Mouse (Mus musculus): Measurements from ENCODE around the gene Sgms1.

Gene Sgms1

DNA sequence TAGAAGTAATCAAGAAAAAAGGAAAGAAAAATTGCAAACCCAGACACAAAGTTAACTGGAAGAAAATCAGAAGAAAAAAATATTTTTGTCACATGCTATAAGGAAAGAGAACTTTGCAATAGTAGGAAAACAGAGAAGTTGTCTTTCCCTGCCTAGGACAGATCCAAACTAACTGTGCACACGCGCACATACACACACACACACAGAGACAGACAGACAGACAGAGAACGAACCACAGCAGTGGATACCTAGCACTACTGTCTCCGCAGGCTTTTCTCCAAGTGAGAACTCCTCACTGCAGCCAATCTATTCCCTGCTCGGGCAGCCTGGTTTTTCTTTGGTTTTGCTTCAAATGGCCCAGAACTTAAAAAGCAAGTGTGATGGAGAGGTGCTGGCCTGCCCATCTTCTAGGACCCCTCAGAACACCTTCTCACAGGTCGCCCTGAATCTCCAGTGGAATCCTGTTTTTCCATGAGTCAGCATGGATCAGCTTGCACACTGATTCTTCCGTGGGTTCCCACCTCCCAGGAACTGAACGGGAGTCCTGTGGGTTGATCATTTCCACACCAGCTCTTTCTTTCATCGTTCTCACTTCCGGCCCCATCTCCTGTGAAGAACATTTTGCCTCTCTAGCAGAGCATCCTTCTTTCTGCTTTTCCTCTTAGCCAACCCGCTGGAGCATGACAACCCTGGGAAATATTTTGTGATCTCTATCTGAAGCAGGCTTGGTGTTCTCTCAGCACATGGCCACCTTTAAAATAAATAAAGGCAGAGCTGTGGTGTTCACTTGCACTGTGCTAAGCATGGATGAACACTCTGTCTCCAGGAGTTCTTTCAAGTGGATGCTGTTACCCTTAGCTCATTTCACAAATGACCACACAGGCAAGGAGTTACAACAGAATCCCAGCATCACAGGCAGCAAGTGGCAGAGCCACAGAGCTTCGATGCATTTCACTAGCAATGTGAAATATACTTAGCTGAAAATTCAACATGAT, 96.4 kb downstream of the Sgms1 start:
- no peak for DNase-seq (ENCODE audit: low spot score)

DNA sequence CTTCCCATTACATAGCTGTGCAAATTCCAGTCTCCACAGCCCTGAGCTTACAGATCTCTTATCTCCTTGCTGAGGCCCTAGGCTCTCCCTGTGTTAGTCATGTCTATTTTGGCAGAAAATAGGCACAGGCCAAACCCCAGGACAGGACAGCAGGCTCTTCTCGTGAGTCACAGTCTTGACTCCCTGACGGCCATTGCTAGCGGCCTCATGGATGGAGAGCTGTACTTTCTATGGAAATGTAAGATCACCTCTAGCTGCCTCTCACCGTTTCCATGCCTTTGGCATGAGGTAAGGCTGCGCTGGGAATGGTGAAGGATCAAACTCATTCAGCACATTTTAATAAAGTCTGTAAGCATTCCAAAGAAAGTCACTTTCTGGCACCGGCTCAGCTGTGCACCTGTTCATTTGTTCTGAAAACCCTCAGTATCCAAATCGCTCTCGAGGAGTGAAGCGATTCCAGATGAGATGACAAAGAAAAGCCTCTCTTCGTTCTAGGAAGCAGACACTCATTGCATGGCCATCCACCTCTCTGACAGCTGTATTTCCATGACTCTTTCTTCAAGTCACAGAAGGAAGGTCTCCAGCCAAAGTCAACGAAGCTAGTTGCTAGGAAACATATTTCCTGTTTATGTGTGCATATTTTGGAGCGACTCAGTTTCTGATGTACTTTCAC, 97.3 kb downstream of the Sgms1 start:
- no peak for DNase-seq (ENCODE audit: low spot score)

DNA sequence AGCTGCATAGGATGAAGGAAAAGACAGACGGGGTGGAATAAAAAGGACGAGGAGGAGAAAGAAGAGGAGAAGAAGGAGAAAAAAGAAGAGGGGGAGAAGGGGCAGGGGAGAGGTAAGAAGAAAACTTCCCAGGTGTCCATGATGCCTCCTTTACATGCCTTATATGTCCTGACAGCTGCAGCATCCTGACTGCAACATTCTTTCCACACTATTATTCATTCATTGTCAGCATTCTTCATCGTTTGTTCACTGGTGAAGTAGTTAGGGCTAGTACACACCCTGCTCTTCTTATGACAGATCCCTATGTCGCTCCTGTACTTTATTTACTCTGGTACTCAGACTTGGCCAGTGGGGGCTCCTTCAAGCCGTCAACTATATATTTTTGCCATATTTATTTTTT, 98.4 kb downstream of the Sgms1 start:
- no peak for DNase-seq (ENCODE audit: low spot score)

DNA sequence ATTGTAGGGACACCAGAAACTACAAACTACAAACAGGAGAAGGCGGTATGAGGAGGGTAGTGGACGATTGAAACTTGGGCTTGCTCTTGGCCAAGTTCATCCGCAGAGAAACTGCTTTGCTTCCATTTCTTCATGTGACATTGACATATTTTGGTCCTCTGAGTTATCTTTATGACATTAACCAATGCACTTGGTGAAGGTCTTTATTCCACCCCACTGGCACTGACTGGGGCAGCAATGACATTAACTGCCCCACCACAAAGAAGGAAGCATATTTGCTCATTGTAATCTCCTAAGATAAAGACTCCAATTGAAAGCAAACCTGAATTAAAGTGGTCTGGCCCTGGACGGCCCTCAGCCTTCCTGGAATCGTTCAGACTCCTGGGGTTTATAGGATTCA, 100.6 kb downstream of the Sgms1 start:
- DNase-seq (ENCODE audit: low spot score) = no peak

DNA sequence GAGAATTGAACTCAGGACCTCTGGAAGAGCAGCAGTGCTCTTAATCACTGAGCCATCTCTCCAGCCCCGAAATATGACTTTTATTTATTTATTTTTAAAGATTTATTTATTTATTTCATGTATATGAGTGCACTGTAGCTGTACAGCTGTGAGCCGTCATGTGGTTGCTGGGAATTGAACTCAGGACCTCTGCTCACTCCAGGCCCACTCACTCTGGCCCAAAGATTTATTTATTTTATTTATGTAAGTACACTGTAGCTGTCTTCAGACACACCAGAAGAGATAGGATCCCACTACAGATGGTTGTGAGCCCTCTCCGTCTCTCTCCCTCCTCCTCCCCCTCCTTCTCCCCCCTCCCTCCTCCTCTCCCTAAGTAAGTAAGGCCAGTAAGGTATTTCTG, 101.7 kb downstream of the Sgms1 start:
- no peak for DNase-seq (ENCODE audit: low spot score)

DNA sequence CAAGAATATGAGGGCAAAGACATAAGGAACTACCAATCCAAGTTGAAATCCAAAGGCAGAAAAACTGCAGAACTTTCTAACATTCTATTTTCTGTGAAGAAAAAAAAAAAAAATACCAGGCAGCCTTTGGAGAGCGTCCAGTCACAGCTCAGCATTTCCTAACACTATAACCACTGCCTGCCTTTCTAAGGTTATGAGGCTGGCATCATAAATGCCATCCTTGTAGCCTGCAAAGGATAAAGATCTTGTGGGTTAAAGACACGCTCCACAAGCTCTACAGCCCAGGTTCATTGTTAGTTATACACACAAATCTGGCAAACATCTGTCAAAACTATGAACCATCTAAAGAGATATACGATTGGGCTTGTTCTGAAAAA, 104.1 kb downstream of the Sgms1 start:
- DNase-seq (ENCODE audit: low spot score) = no peak

DNA sequence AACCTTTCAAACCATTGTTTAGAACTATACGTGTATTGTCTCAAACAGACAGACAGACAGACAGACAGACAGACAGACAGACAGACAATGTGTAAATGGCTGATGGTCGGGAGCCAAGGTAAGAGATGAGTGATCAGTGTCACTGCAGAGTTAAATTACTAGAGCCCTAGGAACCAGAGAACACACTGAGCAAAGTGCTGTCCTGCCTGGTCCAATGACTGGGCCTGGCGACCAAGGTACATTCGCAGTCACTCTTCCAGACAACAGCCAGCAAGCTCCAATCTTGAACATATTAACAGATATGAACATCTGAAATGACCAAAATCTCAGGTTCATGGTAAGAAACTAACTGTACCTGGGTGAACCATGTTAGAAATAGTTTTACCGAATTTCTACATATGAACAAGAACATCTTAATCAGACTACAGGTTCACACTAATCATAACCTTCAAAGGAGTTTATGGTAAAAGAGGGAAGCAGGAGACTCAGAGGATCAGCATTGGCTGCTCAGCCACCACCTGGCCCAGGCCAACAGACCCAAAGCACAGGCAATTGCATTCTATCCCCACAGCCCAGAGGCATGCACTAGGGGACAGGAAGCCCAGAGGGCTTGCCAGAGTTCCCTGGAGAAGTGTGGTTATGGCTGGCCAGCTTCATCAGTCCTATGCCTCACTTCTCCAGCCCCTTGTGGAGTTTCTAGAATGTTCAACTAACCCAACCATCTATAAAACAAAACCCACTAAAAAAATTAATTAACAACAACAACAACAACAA, 104.6 kb downstream of the Sgms1 start:
- DNase-seq (ENCODE audit: low spot score) = no peak

DNA sequence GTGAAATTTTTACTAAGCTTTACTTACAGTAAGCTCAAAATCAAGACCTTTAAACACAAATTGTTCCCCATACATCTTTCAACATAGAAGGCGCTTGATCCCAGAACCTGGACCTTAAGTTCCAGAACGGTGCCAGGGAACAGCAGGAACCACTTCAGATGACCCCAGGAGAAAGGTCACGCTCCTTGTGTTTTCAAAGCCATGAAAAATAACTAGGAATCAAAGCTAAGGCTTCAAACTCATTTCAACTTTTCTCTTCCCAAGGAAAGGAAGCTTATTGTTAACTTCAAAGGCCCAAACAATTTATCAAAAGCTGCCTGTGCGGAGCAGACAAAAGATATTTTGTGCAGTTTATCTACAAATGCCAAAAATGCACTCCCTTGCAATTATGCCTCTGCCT, 107.6 kb downstream of the Sgms1 start:
- DNase-seq (ENCODE audit: low spot score) = peak; percentile 13

DNA sequence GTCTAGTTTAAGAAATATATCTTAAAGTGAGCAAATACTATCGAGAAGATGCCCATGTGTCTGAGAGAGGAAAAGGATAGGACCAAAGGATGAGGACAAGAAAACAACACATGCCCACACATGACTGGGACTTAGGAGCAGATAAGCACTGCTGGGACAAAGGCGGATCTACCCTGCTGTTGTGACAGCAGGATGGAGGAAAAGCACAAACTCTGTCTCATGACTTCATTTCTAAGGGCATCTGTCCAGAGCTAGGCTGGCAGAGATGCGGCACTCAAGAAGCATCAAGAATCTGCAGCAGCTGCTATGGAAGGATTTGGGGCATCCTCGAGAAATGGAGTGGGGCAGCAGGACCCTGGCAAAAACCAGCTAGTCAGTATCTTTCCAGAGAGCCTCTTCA, 109.1 kb downstream of the Sgms1 start:
- DNase-seq (ENCODE audit: low spot score) = no peak

DNA sequence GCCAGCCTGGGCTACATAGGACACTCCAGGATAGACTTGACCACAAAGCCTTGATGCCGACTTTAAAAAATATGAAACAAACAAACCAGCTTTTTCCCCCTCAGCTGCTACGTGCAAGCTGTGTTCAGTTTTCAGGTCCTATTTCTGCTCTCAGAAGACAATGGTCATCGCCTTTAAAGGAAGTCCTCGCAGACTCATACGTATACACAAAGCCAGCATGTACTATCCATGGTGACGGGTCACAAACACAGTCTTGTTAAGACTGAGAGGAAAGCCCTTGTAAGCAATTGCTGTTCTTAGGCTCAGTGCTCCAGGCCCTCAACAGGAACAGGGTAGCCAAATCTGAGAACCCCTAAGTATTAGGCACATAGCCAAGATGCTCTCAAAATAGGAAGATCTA, 110.1 kb downstream of the Sgms1 start:
- no peak for DNase-seq (ENCODE audit: low spot score)

DNA sequence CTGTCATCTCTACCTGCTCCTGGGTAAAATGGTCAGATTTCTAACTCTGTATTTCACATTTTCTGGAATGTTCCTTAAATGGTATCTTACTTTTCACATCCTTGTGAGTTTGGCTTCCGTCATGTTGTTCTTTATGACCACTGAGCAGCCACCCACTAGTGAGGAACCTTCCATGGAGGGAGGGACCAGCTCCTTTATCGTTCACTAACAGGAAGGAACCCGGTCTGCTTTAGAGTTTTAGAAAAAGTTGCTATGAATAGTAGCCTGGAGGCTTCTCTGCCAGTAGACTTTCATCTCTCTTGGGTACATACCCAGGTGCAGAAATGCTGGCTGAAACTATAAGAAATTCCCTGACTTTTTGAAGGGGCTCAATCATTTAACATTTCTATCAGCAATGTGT, 111.6 kb downstream of the Sgms1 start:
- DNase-seq (ENCODE audit: low spot score) = no peak

DNA sequence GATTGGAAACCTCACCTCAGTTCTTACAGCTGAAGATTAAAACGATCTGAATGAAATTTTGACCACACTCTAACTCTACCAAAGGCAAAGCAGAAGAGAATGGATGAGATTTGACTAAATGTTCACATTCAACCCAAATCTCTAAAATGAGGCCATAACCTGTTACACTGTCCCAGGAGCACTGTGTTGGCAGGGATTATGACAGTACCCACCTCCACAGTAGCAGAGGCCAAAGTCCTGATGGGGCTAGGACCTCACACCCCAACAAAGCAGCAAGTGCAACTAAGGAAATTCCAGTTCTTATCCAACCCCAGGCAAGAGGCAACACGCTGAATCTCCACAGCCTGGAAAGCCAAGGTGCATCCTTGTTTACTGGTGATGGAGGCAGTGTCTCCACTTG, 112.2 kb downstream of the Sgms1 start:
- DNase-seq (ENCODE audit: low spot score) = no peak

DNA sequence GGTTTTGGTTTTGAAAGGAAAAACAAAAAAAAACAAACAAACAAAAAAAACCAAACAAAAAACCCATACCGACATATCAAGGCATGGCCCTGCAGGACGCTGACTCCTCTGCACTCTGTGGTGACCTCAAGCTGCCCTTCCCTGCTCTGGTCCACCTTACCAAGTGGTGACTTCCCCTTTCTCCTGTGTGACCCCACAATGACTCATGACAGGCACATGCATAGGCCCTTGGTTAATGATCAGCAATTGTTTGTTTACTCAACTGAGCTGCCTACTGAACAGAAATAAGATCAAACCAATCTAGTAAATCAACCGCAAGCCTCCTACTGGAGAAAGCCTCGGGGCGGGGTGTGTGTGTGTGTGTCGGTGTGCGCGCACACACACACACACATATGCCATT, 112.7 kb downstream of the Sgms1 start:
- DNase-seq (ENCODE audit: low spot score) = no peak

DNA sequence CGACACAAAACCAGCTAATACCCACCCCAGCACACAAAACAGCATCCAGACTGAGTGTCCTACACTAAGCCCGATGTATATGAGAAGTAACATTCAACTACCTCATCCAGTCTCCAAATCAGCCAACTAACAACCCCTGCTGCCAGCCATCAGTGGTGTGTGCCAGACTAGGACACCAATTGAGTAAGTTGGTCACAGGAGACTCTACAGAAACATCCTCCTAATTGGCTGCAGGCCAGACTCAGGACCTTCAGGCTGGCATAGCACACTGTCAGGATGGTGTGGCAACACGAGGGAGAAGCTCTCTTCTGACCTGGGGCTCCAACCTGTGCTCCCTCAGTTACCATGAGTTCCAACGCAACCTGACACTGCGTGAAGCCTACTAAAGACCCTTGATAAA, 113.3 kb downstream of the Sgms1 start:
- DNase-seq (ENCODE audit: low spot score) = no peak

DNA sequence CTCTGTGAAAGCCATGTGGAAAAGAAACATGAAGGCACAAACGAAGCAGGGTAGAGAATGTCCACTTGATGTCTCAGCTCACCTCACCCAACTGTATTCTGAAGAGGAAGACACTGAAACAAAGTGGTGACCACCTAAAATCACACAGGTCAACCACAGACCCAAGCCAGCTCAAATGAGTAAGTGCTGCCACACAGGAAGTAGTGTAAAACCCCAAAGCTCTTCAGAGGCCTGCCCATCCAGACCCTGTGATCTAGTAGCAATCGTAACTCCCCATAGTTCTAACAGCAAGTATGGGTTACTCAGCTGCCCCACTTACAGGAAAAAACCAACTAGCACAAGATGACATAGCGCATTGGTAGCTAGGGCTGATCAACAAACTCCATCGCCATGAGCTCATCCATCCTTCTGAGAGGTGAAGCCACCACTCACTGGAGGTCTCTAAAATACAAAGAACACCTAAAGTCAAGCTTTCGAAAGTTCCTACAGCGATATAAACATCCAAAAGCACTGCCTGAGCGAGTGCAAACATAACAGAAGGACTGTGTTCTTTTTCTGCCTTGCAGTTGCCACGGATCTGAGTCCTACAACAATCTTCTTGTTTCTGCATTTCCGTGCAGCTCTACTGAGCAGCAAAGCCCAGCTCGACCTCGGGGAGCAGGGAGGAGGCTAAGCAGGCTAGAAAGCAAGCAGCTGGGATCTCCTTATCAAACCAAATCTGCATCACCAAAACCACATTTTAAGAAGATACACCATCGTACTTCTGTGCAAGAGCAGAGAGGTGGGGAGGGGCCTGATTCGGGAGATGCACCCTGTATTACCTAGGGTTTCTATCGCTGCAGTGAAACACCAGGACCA, 114.2 kb downstream of the Sgms1 start:
- no peak for DNase-seq (ENCODE audit: low spot score)

DNA sequence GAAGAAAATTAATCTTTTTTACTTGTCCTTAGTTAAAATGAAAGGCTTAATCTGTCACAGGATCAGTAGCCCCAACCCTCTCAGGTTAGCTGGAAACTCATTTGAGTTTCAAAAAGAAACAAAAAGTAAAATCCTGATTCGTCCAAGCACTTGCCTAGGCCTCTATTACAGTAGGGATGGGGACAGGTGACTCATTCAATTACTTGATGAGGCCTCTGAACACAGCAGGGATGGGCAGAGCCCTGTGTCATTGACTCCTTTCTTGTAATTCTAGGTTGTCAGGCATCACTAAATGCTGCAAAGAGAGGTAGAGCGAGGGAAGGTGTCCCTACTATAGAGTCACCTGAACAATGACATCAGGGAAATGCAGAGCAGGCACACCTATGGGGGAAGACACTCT, 115.4 kb downstream of the Sgms1 start:
- DNase-seq (ENCODE audit: low spot score) = no peak

DNA sequence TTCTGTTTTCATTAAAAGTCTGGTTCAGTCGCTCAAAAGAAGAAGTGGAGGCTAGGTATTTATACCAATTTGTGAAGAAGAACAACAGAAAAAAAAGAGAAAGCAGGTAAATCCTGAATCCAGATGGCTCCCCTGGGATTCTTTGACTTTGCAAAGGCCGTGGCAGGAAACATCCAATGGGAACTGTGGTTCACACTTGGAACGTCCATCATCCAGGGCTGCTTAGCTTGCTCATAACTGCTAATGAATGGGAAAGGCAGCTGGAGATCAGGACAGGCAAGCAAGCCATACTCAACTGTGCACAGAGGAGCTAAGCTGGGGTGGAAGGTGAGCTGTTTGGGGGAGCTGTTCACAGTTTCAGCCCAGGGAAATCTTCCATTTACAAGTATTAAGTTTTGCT, 115.8 kb downstream of the Sgms1 start:
- no peak for DNase-seq (ENCODE audit: low spot score)

DNA sequence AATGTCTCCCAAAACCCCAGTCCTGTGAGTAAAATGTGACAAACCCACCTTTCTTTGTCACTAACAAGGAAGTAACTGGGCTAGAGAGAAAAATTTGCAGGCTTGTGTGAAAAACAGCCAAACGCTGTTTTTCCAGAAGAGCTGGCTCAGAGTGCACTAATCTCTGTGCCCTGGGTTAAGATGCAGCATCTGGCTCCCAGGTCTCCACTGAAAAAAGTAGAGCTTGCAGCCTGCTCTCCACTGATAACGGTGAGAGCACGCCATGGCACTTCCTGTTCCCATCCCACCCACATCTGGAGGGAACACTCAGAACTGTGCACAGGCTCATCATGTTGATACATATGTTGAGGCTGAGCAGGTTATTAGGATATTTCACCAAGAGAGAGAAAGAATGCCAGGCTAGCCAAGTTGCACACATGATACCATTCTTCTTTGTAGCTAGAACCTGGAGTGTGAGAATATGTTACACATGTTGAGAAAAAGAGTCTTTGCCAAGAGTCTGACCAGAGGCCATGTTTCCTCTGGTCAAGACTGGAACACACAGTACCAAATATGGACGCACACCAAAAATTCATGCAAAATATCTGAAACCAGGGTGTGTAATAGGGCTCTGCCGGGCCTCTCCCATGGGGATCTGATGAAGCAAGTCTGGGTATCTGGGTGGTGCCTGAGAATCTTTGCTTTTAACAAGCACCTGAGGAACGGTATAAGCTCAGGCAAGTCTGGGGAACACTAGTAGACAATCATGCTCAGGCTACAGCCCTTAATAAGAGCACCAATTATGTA, 116.8 kb downstream of the Sgms1 start:
- no peak for DNase-seq (ENCODE audit: low spot score)

DNA sequence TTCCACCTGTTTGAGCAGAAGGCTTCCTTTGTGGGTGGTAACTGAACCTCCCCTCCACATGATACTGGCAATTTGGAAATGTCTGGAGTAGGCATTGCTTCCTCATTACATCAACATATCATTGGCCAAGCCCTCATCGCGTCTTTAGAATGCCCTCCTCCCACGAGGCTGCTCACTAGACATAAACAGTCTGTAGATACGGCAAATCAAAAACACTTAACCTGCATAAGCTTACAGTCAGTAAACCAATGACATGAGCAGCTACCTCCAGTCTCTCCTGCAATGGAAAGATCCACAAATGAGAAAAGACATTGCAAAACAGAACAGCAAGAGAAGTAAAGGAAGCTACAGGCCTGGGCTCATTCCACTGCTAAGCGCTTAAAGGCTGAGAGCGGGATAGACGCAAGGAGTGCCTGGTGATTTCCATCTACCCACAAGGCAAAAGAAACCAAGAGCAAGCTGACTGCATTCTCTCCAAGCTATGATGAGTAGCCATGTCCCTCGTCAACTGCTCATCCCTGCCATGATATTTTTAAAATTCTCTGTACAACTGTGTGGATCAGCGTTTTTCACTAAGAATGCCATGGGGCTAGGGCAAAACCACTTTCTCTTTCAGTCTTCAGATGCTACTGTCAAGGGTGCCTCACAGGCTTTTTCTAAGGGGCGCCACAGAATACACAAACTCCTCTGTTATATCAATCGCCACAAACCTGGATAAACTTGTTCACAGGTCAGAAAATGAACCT, 117.9 kb downstream of the Sgms1 start:
- DNase-seq (ENCODE audit: low spot score) = no peak

DNA sequence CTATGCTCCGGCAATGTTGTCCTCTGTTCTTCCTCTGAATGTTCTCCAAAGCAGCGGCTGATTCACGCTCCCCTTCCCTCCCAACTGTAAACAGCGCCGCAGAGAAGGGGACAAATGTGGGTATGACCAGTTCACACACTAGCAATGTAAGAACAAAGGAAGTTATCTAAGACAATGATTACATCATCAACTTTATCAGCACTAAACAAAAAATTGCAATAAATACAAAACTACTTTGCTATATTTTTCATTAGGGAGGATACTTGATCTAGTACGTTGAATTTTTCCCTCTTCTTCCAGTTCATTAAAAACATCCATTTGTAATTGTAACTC, 119.7 kb downstream of the Sgms1 start:
- no peak for DNase-seq (ENCODE audit: low spot score)
